Mouse (Mus musculus): ENCODE results near the gene Poglut1.

GRCm38 (mm10) chr16:38522129-38523084 is 27.7 kb downstream of the Poglut1 start, which contains the start of gene Timmdc1:
- TF ChIP-seq CTCF (IDR thresholded peaks at IDR 0.05; ENCODE audit: low read depth, low read length) = no peak
- TF ChIP-seq GATA2 (IDR thresholded peaks at IDR 0.05; ENCODE audit: borderline replicate concordance, low read depth, low read length) = no peak
